Mouse (Mus musculus) gastrocnemius, postnatal 36 days (tissue): ENCODE results near the gene Hoxd13. TPM values are rescaled to one million over a fixed set of nuclear protein-coding genes. Genes with fewer than 3 reads are reported as not detected.

Experiments
- DNase-seq, 2 experiments: peaks; one replicate each; pipeline ENCODE4 v3.0.0; 2022
- intact Hi-C: fragments of 180-260 bp; cut with DNase I; formaldehyde crosslinking; loops from one replicate; pipeline ENCODE4 v1.15.1; 2025
- long read RNA-seq, 2 experiments: library from polyadenylated mRNA; stranded (forward); transcript quantifications; one replicate each; pipeline ENCODE4 v2.0.0; 2021
- total RNA-seq, 2 experiments: library from RNA; stranded (reverse); gene quantifications; 2 replicates each; pipeline ENCODE4 v1.2.3; 2021

Hoxd13 gene
- not detected for total RNA-seq
- long read RNA-seq, experiment 1 = 0 reads
- long read RNA-seq, experiment 2 = 0 reads

DNA sequence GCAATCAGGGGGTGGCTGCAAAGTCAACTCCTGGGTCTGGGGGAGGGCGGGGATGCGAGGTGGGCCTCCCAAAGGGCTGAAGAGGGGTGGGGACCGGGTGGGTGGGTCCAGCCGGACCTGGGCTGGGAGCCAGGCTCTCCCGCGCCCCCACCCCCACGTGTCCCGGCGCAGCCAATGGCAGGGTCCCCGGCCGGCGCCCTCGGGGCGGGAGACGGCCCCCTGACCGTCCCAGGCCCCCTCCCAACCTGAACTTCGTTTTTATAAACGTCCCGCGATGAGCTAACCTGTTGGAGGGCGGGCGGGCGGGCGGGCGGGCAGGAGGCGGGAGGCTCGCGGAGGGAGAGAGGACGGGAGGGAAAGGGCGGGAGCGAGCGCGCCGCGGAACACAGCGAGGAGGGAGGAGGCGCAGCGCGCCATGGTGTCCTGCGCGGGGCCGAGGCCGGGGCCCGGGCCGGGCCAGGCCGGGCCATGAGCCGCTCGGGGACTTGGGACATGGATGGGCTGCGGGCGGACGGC lies at the start of gene Hoxd13:
TSS of gene Hoxd13 (plus strand) at position 469 of the 516 bp plus-strand sequence.
- DNase-seq = no peak
- intact Hi-C loops = no loop called here

DNA sequence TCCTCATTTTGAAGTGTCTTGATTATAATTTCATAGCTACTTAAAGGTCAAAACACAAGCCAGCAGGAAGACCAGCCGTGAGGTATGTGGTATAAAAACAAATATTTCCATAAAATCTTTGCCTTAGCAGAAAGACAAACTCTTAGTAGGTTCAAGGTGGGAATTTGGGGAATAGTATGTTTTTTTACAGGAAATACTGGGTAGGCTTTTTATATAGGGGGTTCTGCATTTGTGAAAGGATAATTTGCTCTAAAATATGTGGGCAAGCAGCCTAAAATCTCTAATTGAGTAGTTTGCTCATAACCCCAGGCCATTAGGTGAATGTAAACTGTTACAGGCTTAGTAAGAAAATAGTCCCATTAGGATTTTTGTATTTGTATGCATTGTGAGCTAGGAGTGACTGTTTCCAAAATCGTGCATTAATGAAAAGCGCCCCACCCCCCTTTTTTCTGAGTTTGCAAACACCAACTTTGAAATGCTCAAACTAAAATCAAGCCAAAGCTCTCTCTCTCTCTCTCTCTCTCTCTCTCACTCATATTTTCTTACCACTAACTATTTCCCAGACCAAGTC lies 48.3 kb upstream of the Hoxd13 start:
- intact Hi-C loops = no loop called here
- DNase-seq = no peak

GRCm38 (mm10) chr2:74620368-74620767 lies 47.7 kb upstream of the Hoxd13 start:
- intact Hi-C loops = no loop called here
- DNase-seq = no peak

GRCm38 (mm10) chr2:74635412-74635811 lies 32.7 kb upstream of the Hoxd13 start:
- no peak for DNase-seq
- intact Hi-C loops = no loop called here

DNA sequence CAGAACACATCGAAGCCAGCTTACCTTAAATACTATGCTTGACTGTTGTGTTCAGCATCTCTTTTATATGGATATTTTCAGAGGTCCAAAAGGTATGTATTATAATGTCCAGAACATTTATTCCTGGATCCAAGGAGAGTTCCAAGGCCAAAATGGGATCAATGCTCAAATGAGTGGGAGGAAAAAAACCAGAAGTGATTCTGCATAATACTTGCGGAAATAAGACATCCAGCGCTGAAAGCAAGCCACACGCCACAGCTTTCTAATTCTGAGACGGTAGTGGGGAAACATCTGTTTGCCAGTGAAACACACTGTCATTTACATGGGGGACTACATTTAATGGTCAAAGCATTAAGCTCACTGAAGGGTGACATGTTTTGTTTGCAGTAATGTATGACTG lies 25.7 kb upstream of the Hoxd13 start:
- DNase-seq = no peak
- intact Hi-C loops = no loop called here

DNA sequence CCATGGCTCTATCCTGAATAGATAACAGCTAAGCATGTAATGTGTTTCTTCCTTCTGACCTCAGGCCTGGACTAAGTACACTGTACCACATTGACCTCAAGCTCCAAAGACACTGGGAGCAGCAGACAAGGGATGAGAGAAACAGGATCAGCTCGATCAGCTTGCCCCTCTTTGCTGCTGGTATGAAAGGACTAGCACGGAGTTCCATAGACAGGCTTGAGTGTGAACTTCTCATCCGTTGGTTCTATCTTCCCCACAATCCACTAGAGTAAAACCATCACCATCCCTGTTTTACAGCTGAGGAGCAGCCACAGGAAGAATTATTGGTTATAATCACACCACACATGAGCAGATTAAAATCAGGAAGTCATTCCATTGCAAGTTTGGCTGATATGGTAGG lies 22.5 kb upstream of the Hoxd13 start:
- intact Hi-C loops = loop anchor here (5.0 kb wide), 1 partner anchor 63 kb away; no protein-coding TSS in a partner anchor
- DNase-seq = no peak

GRCm38 (mm10) chr2:74647082-74647864 lies 20.8 kb upstream of the Hoxd13 start:
- intact Hi-C loops = loop anchor here (5.0 kb wide), 1 partner anchor 65 kb away; no protein-coding TSS in a partner anchor
- DNase-seq = no peak

DNA sequence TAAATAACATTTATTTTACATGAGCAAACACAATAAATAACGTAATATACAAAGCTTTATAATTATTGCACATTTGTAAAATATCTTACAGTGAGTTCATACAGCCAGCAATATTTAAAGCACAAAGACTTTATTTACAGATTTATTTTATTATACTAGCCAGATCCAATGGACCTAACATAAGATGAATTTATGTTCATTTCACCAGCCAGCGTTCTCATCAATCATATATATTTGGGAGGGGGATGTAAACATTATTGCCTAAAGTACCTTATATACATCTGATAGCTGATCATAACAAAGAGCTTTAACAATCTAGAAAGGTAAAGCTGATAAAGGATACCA lies 15.1 kb upstream of the Hoxd13 start:
- DNase-seq = no peak
- intact Hi-C loops = loop anchor here (10.0 kb wide), 2 partner anchors 188 to 1378 kb away; partner anchors contain the start of gene Sp9

DNA sequence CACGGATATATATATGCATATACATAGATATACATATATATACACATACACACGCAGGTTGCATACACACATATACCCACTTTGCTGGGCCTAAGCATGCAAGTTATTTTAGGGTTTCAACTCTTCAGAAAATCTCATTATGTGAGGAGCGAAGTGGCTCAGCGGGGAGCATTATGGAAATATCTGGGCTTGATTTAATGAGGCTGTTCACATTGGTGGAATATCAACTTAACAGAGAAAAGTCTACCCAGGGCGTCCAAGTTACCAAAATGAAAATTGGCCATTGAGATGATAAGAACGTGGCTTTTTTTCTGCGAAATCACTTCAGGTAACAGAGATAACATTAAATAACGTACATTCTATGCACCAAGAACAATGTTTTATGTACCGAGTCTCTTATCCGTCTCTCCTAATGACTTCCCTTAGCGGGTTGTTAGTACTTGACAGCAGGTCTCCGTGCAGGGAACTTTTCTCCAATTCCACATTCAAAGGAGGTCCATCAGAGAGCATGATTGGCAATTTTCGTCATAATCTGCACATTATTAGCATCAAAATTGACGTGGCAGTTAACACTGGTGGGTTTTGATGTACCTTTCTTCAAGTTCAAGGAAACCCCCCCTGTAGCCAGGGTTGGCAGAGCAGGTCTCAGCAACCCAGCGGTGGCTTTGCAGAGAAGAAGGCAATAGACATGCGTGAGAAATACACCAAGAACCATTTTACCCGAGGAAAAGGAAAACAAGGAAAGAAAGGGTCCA lies 14.2 kb upstream of the Hoxd13 start:
- DNase-seq = no peak
- intact Hi-C loops = loop anchor here (10.0 kb wide), 2 partner anchors 189 to 1379 kb away; partner anchors contain the start of gene Sp9

- no peak for DNase-seq
- intact Hi-C loops = loop anchor here (10.0 kb wide), 2 partner anchors 190 to 1380 kb away; partner anchors contain the start of gene Sp9
These were observed 13.2 kb upstream of the Hoxd13 start for GRCm38 (mm10) chr2:74654743-74655419.

GRCm38 (mm10) chr2:74655420-74655781 lies 12.7 kb upstream of the Hoxd13 start:
- no peak for DNase-seq
- intact Hi-C loops = loop anchor here (10.0 kb wide), 2 partner anchors 191 to 1381 kb away; partner anchors contain the start of gene Sp9

- intact Hi-C loops = loop anchor here (10.0 kb wide), 2 partner anchors 191 to 1381 kb away; partner anchors contain the start of gene Sp9
- no peak for DNase-seq
These were observed 12.1 kb upstream of the Hoxd13 start for GRCm38 (mm10) chr2:74655821-74656631.

GRCm38 (mm10) chr2:74656632-74657021 lies 11.5 kb upstream of the Hoxd13 start:
- intact Hi-C loops = loop anchor here (10.0 kb wide), 2 partner anchors 192 to 1382 kb away; partner anchors contain the start of gene Sp9
- no peak for DNase-seq

DNA sequence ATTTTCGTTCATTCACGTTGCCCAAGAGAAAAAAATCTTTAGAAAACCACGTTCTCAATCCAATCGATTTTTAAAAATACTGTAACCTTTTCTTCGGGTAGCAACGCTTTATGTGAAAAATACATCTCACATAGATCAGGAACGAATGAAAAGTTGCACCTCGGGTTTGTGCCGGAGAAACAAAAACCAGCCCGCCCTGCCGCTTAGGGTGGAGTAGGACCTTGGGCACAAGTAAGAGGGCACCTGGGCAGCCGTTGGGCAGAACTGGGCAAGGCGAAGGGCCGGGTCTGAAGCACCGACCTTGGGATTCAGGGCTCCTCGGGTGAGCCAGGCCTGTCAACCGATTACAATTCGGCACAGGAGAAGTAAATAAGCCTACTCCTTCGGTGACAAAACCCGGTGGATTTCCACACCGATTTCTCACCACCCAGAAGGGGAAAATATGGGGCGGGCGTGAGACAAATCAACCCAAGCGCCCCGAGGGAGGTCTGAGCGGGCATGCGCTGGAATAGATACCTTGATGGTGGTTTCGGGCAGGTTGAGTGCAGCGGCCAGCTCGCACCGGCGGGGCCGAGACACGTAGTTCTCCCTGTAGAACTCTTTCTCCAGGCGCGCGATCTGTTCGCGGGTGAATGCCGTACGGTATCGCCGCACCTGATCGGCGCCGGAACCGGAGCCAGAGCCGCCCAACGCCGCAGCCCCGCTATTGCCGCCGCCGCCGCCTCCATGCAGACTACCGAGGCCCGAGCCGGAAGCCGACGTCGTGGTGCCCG lies 10.7 kb upstream of the Hoxd13 start:
- intact Hi-C loops = loop anchor here (2.0 to 10.0 kb wide), 3 partner anchors 193 to 1383 kb away; partner anchors contain the start of gene Sp9
- no peak for DNase-seq

GRCm38 (mm10) chr2:74658024-74658666 lies 10.0 kb upstream of the Hoxd13 start:
- DNase-seq = no peak
- intact Hi-C loops = loop anchor here (2.0 to 10.0 kb wide), 3 partner anchors 193 to 1383 kb away; partner anchors contain the start of gene Sp9

DNA sequence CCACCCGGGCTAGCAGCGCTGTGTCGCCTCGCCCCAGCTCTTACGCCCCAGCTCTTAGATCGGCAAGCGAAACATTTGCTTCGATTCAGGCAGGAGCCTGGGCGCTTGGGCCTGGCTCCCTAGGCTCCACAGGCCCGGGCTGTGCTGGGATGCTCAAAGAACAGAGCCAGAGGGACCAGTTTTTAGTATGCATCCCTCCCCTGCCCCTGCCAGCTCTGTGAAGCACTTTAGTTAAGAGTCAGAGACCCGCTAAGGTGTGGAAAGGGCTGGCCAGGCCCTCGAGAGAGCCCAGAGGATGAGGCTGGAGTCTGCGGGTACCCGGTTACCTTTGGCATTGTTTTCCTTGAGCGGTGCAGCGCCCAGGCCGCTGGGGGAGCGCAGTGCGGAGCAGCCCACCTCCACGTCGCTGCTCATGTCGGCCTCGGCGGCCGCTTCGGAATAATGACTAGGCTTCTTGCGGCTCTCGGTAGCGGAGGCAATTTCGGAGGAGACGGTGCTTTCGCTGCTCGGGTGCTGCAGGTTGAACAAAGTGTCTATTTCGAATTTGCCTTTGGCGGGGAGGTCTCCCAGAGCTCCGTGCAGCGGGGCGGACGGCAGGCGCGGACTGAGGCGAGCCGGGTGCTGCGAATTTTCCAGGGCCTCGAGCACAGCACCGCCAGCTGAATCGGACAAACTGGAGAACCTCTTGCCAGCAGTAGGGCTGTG lies 9.3 kb upstream of the Hoxd13 start:
- intact Hi-C loops = loop anchor here (2.0 to 10.0 kb wide), 3 partner anchors 194 to 1384 kb away; partner anchors contain the start of gene Sp9

GRCm38 (mm10) chr2:74659507-74660005 lies 8.6 kb upstream of the Hoxd13 start, which contains the start of gene Evx2:
Evx2 (minus strand) TSS chr2:74659557.
- intact Hi-C loops = loop anchor here (2.0 to 10.0 kb wide), 4 partner anchors 195 to 1385 kb away; partner anchors contain the start of gene Sp9
- no peak for DNase-seq

More for the DNA sequence above, 9.3 kb upstream of the Hoxd13 start:
- DNase-seq = no peak
